Mouse (Mus musculus) gastrocnemius, postnatal 36 days (tissue): ENCODE data around the gene Sf3a1. TPM values are rescaled to one million over a fixed set of nuclear protein-coding genes. Genes with fewer than 3 reads are reported as not detected.

ENCODE experiments used
- DNase-seq, 2 experiments: peaks; one replicate each; pipeline ENCODE4 v3.0.0; 2022
- intact Hi-C: fragments of 180-260 bp; cut with DNase I; formaldehyde crosslinking; loops from one replicate; pipeline ENCODE4 v1.15.1; 2025
- total RNA-seq, 2 experiments: library from RNA; stranded (reverse); gene quantifications; 2 replicates each; pipeline ENCODE4 v1.2.3; 2021

Gene Sf3a1
- total RNA-seq, 2 experiments from 2014 or later = 16.2 to 17.0 TPM

- no peak for DNase-seq
- intact Hi-C loops = loop anchor here (2.0 kb wide), 1 partner anchor 24 kb away; no protein-coding TSS in a partner anchor
Measured at GRCm38 (mm10) chr11:4134400-4134799, 25.8 kb upstream of the Sf3a1 start.

GRCm38 (mm10) chr11:4134986-4135935 is 24.9 kb upstream of the Sf3a1 start, which contains the start of gene Rnf215:
TSS of gene Rnf215 (plus strand) at chr11:4135202.
- DNase-seq = peak; percentile 87
- intact Hi-C loops = loop anchor here (1.0 to 5.0 kb wide), 4 partner anchors 24 to 287 kb away; partner anchors contain the start of gene Castor1

GRCm38 (mm10) chr11:4138964-4139363 is 21.2 kb upstream of the Sf3a1 start:
- DNase-seq = no peak
- intact Hi-C loops = loop anchor here (5.0 kb wide), 2 partner anchors 33 to 283 kb away; no protein-coding TSS in a partner anchor

- DNase-seq = no peak
- intact Hi-C loops = no loop called here
Measured at GRCm38 (mm10) chr11:4141505-4141904, 18.6 kb upstream of the Sf3a1 start.

GRCm38 (mm10) chr11:4142352-4142751 is 17.8 kb upstream of the Sf3a1 start:
- intact Hi-C loops = no loop called here
- DNase-seq = no peak

- no peak for DNase-seq
- intact Hi-C loops = no loop called here
Measured at GRCm38 (mm10) chr11:4143281-4144062, 16.7 kb upstream of the Sf3a1 start.

- DNase-seq = no peak
Measured at GRCm38 (mm10) chr11:4146381-4146780, 13.8 kb upstream of the Sf3a1 start.

GRCm38 (mm10) chr11:4147098-4147497 is 13.1 kb upstream of the Sf3a1 start:
- intact Hi-C loops = no loop called here
- no peak for DNase-seq

More at GRCm38 (mm10) chr11:4146381-4146780, 13.8 kb upstream of the Sf3a1 start:
- intact Hi-C loops = no loop called here

- intact Hi-C loops = no loop called here
- no peak for DNase-seq
Measured at GRCm38 (mm10) chr11:4148120-4148519, 12.0 kb upstream of the Sf3a1 start.

- intact Hi-C loops = no loop called here
- no peak for DNase-seq
Measured at GRCm38 (mm10) chr11:4148536-4149156, 11.5 kb upstream of the Sf3a1 start.

GRCm38 (mm10) chr11:4149886-4150285 is 10.3 kb upstream of the Sf3a1 start:
- no peak for DNase-seq
- intact Hi-C loops = no loop called here

GRCm38 (mm10) chr11:4153694-4154093 is 6.5 kb upstream of the Sf3a1 start:
- no peak for DNase-seq
- intact Hi-C loops = no loop called here

GRCm38 (mm10) chr11:4155641-4156040 is 4.5 kb upstream of the Sf3a1 start:
- no peak for DNase-seq
- intact Hi-C loops = no loop called here

GRCm38 (mm10) chr11:4158676-4159075 is 1.5 kb upstream of the Sf3a1 start:
- intact Hi-C loops = loop anchor here (2.0 kb wide), 1 partner anchor 24 kb away; the partner anchor contains the start of gene Rnf215
- DNase-seq = no peak

GRCm38 (mm10) chr11:4160758-4161480 is 769 bp downstream of the Sf3a1 start:
- intact Hi-C loops = loop anchor here (2.0 kb wide), 1 partner anchor 26 kb away; the partner anchor contains the start of gene Tbc1d10a
- no peak for DNase-seq

- intact Hi-C loops = no loop called here
- DNase-seq = no peak
Measured at GRCm38 (mm10) chr11:4164701-4165100, 4.6 kb downstream of the Sf3a1 start.

GRCm38 (mm10) chr11:4166467-4167090 is 6.4 kb downstream of the Sf3a1 start:
- no peak for DNase-seq
- intact Hi-C loops = no loop called here

- peak; percentile 79 to 81 for DNase-seq
- intact Hi-C loops = loop anchor here (5.0 kb wide), 1 partner anchor 37 kb away; the partner anchor contains the start of gene Rnf215
Measured at GRCm38 (mm10) chr11:4174586-4174985, 14.4 kb downstream of the Sf3a1 start.

- intact Hi-C loops = no loop called here
- peak in 1 of 2 experiments; percentile 33 for DNase-seq
Measured at GRCm38 (mm10) chr11:4177716-4178115, 17.6 kb downstream of the Sf3a1 start.
